Mouse (Mus musculus): ENCODE data around the gene Ift20.

- TF ChIP-seq POLR2A (IDR thresholded peaks at IDR 0.05; ENCODE audit: low read depth, low read length) (peak; percentile 48), CTCF (conservative IDR thresholded peaks at IDR 0.05; ENCODE audit: insufficient read depth, insufficient read length, low read depth, low read length) (no peak)
Observed at GRCm38 (mm10) chr11:78550168-78551058, 14.3 kb downstream of the Ift20 start, which contains the start of gene Tmem97.
